Mouse (Mus musculus): ENCODE measurements at regions not wholly inside any gene's neighbourhood (a gene's known extent, or its start where the extent isn't known, plus 50 kb on each side); places are given as distances from the start of the nearest gene placed in this dataset.
"Not testable (repeated sequence)": the region's sequence is repeated elsewhere in the genome, so short reads cannot be mapped to it uniquely, and the experiment has no call there.

GRCm38 (mm10) chr5:60989330-60989729 is 819.3 kb upstream of the G6pd2 start:
- TF ChIP-seq POLR2A (IDR thresholded peaks at IDR 0.05; ENCODE audit: borderline replicate concordance, extremely low read depth, insufficient read depth, insufficient read length, poor library complexity, severe bottlenecking); CTCF (IDR thresholded peaks at IDR 0.05; ENCODE audit: borderline replicate concordance, extremely low read depth, insufficient read depth, insufficient read length): not testable (repeated sequence)
